Mouse (Mus musculus): ENCODE measurements around the gene Gpr152. TPM values are rescaled to one million over a fixed set of nuclear protein-coding genes. Genes with fewer than 3 reads are reported as not detected.
A peak's percentile ranks its signal among the peaks of the same experiment; 100 is the strongest.
"Not testable (repeated sequence)": the region's sequence is repeated elsewhere in the genome, so short reads cannot be mapped to it uniquely, and the experiment has no call there.

Gpr152 gene
- total RNA-seq, 1 experiment from 2014 or later: not detected

- DNase-seq: no peak
These were observed 8.5 kb upstream of the Gpr152 start for GRCm38 (mm10) chr19:4131075-4131474.

- no peak for DNase-seq
These were observed 7.8 kb upstream of the Gpr152 start for GRCm38 (mm10) chr19:4131768-4132167.

GRCm38 (mm10) chr19:4134354-4134753 lies 5.2 kb upstream of the Gpr152 start:
- no peak for DNase-seq

DNA sequence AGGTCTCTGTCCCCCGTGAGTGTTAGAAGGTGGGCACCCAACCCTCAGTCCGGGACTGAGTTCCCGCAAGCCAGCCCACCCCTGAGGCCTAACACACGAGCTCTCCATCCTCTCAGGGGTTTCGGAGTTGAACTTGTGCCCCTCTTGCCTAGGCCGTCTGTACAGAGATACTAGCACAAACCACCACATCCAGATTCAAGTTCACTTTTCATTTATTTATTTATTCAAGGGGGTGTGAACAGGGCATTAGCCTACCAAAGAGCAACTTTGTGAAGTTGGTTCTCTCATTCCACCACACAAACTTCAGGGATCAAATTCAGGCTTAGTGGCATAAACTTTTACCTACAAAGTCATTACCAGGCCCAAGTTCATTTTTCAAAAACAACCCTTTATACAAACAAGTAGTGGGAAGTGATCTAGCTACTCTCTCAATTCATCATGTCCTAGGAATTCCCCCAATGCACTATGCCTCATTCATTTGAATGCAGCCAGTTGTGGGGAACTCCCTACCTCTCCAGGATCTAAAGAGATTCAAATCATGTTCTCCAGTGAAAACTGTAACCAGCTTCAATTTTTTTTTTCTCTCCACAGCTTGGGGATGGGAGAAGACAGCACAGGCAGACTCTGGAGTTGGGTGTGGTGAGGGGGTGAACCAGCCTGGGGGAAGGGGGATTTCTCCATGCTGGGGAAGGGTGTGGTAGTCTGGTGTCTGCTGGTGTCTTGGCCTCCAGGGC lies 4.2 kb upstream of the Gpr152 start:
- DNase-seq: not testable (repeated sequence)

DNA sequence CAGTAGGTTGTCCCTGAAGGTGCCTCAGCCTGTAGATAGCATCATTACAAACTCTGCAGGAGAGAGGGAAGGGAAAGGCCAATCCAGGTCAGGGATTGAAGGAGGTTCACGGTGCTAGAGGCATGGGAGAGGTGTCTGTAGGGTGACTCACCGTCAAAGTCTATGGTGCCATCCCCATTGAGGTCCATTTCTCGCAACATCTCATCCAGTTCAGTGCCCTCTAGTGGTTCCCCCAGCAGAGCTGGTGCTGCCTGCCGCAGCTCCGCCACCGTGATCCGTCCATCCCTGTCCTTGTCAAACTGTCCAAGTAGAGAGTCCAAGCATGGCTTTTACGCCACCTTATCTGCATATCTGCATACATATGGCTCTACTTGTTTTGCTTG lies 3.6 kb upstream of the Gpr152 start:
- DNase-seq: not testable (repeated sequence)

GRCm38 (mm10) chr19:4136463-4136862 lies 3.1 kb upstream of the Gpr152 start:
- no peak for DNase-seq

GRCm38 (mm10) chr19:4137913-4138312 lies 1.7 kb upstream of the Gpr152 start:
- no peak for DNase-seq

DNA sequence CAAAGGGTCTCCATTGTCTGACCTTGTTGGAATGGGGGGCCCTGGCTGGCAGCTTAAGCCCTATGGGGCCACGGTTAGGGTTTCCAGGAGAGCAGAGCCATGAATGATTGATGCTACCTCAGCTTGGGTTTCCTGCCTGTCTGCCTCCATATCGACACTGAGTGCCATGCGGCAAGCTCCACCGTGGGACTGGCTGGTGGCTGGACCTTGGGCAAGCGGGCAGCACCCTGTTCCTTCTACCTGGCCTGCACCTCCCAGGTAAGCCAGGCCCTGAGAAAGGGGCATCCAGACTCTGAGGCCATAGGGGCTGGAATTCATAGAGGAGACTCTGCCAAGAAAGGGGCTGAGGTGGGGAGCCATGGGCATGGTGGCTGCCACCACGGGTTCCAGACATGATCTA lies 560 bp downstream of the Gpr152 start:
- DNase-seq: no peak

GRCm38 (mm10) chr19:4142416-4143173 lies 3.0 kb downstream of the Gpr152 start:
- DNase-seq: no peak

GRCm38 (mm10) chr19:4143759-4144268 lies 4.2 kb downstream of the Gpr152 start, which contains the start of gene Cabp4:
Cabp4 (minus strand) TSS chr19:4144033.
- no peak for DNase-seq

DNA sequence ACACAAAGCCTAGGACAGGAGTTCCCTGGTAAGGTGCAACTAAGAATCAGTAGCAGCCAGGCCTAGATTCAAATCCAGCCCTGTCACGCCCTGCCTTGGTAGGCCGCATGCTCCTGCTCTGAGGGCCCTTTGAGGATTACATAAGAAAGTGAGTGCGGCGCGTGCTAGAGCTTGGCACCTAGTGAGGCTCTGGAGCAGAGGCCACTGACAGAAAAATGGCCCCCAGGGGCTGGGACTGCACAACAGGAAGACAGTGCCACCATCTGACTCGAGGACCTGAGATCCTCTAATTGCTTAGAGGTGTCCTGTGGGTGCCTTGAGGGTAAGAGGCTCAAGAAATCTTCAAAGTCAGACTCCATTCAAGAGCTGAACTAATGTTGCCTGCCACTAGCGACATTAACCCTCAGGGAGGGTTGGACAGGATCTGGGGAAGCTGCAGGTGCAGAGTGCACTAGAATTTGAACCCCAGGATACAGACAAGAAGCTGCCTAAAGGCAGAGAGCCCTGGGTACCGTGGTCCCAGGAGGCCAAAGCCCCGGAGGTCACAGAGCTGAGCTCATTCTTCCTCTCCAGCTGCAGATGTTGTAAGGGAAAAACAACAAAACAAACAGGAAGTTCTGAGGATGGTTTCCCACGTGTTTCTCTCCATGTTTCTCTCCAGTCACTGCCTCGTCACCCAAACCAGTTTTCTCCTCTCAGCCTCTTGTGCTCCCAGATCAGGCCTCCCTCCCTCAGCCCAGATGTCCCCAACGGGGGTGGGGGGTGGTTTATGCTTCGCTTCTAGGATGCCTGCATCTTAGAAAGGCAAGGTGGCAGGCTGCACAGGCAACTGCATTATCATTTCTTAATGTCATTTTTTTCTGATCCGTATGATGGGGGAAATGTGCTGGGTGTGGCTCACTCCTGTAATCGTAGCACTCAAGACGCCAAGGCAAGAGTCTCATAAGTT lies 5.2 kb downstream of the Gpr152 start:
- DNase-seq: peak; percentile 64

- no peak for DNase-seq
These were observed 6.3 kb downstream of the Gpr152 start for GRCm38 (mm10) chr19:4145936-4146335.

DNA sequence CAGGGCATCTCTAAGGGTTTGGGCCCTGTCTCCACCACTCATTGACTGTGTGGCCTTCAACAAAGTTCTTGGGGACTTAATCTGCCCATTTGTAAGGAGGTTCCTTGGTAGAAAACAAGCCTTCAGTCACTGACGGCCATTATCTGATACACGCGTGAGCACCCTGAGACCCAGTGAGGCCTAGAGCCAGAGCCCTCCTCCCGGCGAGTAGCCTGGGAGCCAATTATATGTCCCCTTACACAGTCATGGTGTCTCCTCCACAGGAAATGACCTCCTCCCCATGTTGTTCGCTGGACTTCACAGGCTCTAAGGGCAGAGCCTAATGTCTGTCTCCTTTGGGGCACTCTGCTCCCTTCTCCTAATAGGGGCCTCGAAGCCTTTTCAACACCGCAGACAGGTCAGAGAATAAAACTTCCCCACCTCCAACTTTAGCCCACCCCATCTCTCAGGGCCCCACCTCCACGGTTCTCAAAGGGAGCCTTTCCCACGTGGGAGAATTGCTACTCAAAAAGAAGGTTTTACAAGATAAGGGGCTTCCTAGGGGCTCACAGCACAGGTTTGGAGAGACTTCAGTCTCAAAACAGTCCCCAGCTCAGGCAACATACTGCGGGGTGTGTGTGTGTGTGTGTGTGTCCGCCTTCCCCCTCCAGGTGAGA lies 6.9 kb downstream of the Gpr152 start:
- no peak for DNase-seq

DNA sequence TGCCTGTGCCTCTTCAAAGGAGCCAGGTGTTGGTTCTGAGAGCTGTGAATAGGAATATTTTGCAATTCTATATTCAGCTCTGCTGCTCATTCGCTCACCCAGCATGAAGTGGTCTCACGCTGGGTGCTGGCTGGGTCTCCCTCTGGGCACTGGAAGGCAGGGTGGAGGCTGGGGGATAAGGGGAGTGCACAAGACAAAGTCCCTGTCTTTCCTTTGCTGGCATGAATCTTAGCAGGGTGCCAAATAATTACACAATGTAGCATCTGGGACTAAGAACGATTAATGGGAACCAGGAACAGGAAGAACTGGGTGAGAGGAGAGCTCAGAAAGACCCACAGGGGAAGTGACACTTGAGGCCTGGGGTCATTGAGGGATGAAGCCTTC lies 7.4 kb downstream of the Gpr152 start:
- DNase-seq: no peak

DNA sequence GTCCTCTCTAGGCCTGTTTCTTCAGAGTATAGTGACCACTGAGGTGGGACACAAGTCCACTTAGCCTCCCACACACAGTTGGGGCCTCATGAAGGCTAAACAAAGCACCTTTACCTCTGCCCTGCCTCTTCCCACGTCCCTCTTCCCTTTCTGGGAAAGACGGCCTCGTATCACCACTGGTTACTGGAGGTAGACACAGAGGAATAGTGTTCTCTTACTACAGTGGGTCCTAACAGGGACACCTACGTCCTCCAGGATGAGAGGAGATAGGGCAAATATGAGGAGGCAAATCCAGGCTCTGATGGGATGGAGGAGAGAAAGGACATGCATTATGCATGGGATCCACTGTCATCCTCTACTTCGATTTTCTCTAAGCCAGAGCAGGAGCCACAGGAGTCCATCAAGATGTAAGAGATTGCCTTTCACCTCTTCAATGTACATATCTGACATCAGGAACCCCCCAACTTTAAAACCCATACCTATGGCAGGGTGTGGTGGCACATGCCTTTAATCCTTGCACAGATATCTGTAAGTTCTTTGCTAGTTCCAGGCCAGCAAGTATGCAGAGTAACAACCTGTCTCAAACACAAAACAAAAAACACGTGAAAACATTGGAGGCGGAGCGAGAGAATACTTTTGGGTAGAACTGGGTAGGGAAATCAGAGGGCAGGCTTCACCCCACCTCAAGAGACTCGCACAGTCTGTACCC lies 8.3 kb downstream of the Gpr152 start:
- DNase-seq: no peak

GRCm38 (mm10) chr19:4148491-4148806 lies 8.9 kb downstream of the Gpr152 start, which contains the start of gene Coro1b:
Coro1b (plus strand) TSS chr19:4148619.
- peak; percentile 99 for DNase-seq

GRCm38 (mm10) chr19:4148819-4149218 lies 9.2 kb downstream of the Gpr152 start:
- DNase-seq: no peak

DNA sequence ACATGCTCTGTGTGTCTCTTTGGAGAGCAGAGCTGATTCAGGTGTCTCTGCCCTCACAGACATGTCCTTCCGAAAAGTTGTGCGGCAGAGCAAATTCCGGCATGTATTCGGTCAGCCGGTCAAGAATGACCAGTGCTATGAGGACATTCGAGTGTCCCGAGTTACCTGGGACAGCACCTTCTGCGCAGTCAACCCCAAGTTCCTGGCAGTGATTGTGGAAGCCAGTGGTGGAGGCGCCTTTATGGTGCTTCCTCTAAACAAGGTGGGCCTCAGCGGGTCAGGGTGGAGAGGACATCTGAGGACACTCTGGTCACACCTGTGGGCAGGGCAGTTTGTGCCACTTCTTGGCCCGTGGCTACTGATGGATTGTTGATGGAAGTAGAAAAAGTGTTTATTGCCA lies 9.7 kb downstream of the Gpr152 start:
- DNase-seq: no peak

DNA sequence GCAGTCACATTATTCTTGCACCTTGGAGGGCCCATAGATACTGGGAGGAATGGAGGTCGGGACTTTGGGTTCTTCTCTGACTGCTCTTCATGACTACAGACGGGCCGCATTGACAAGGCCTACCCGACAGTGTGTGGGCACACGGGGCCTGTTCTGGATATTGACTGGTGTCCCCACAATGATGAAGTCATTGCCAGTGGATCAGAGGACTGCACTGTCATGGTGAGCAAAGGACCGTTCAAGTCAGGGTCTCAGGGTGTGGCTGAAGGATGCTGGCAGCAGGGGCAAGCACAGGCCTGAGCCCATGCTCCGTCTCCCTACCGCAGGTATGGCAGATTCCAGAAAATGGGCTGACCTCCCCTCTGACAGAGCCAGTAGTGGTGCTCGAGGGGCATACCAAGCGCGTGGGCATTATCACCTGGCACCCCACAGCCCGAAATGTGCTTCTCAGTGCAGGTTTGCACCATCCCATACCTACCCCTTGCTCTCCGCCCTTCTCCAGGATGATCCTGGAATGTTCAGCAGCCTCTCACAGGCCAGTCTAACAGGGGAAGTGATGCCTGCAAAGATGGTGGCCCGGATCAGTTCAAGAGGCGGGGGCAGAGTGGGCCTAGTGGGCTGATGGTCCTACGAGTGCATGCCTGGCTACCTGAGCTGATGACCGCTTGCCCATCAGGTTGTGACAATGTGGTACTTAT lies 10.3 kb downstream of the Gpr152 start:
- DNase-seq: no peak

Measured in adrenal gland, postnatal 14 days (tissue).